Mouse (Mus musculus): ENCODE results near the gene Serbp1. TPM values are rescaled to one million over a fixed set of nuclear protein-coding genes. Genes with fewer than 3 reads are reported as not detected.
"Not testable (repeated sequence)": the region's sequence is repeated elsewhere in the genome, so short reads cannot be mapped to it uniquely, and the experiment has no call there.

Serbp1 gene
- polyA plus RNA-seq, 1 experiment from 2014 or later = 291 TPM

- Histone ChIP-seq H3K4me2 (ENCODE audit: low read length) (no peak overlapping the region), H3K36me3 (ENCODE audit: control insufficient read depth, insufficient read depth) (no peaks in the 10 kb centered on the region), H3K27ac (ENCODE audit: low read length) (no peak overlapping the region), H3K4me3 (replicated peaks; ENCODE audit: low read length) (no peak overlapping the region), H3K9ac (replicated peaks; ENCODE audit: low read depth, low read length) (no peak overlapping the region), H3K27me3 (replicated peaks; ENCODE audit: control insufficient read depth, insufficient read depth, low read length) (no peaks in the 10 kb centered on the region), H3K4me1 (replicated peaks; ENCODE audit: control insufficient read depth, insufficient read depth, low read length) (no peaks in the 10 kb centered on the region), H3K9me3 (ENCODE audit: control insufficient read depth, low read length) (no peaks in the 10 kb centered on the region)
- WGBS = 94% methylated on average over 4 of the region's 4 CpGs
- ATAC-seq = no peak
These were observed 24.4 kb upstream of the Serbp1 start for GRCm38 (mm10) chr6:67213429-67214098.

GRCm38 (mm10) chr6:67217402-67217801 is 20.6 kb upstream of the Serbp1 start:
- no peaks in the 10 kb centered on the region for H3K4me1 ChIP-seq (replicated peaks; ENCODE audit: control insufficient read depth, insufficient read depth, low read length)
- H3K36me3 ChIP-seq (ENCODE audit: control insufficient read depth, insufficient read depth) = no peaks in the 10 kb centered on the region
- no peaks in the 10 kb centered on the region for H3K27me3 ChIP-seq (replicated peaks; ENCODE audit: control insufficient read depth, insufficient read depth, low read length)
- ATAC-seq = no peak
- 95% methylated on average over 4 of the region's 4 CpGs for WGBS
- no peak overlapping the region for H3K27ac ChIP-seq (ENCODE audit: low read length)
- H3K9ac ChIP-seq (replicated peaks; ENCODE audit: low read depth, low read length) = no peak overlapping the region
- no peaks in the 10 kb centered on the region for H3K9me3 ChIP-seq (ENCODE audit: control insufficient read depth, low read length)
- H3K4me2 ChIP-seq (ENCODE audit: low read length) = no peak overlapping the region
- no peak overlapping the region for H3K4me3 ChIP-seq (replicated peaks; ENCODE audit: low read length)

GRCm38 (mm10) chr6:67217846-67218245 is 20.1 kb upstream of the Serbp1 start:
- Histone ChIP-seq H3K4me3 (replicated peaks; ENCODE audit: low read length) (no peak overlapping the region), H3K9me3 (ENCODE audit: control insufficient read depth, low read length) (no peaks in the 10 kb centered on the region), H3K4me2 (ENCODE audit: low read length) (no peak overlapping the region), H3K36me3 (ENCODE audit: control insufficient read depth, insufficient read depth) (no peaks in the 10 kb centered on the region), H3K27me3 (replicated peaks; ENCODE audit: control insufficient read depth, insufficient read depth, low read length) (no peaks in the 10 kb centered on the region), H3K9ac (replicated peaks; ENCODE audit: low read depth, low read length) (no peak overlapping the region), H3K27ac (ENCODE audit: low read length) (no peak overlapping the region), H3K4me1 (replicated peaks; ENCODE audit: control insufficient read depth, insufficient read depth, low read length) (no peaks in the 10 kb centered on the region)
- no peak for ATAC-seq
- 91% methylated on average over 1 of the region's 1 CpGs for WGBS

- Histone ChIP-seq H3K9me3 (ENCODE audit: control insufficient read depth, low read length) (no peaks in the 10 kb centered on the region), H3K27me3 (replicated peaks; ENCODE audit: control insufficient read depth, insufficient read depth, low read length) (no peaks in the 10 kb centered on the region), H3K27ac (ENCODE audit: low read length) (no peak overlapping the region), H3K36me3 (ENCODE audit: control insufficient read depth, insufficient read depth) (no peaks in the 10 kb centered on the region), H3K9ac (replicated peaks; ENCODE audit: low read depth, low read length) (no peak overlapping the region), H3K4me3 (replicated peaks; ENCODE audit: low read length) (no peak overlapping the region), H3K4me2 (ENCODE audit: low read length) (no peak overlapping the region), H3K4me1 (replicated peaks; ENCODE audit: control insufficient read depth, insufficient read depth, low read length) (no peaks in the 10 kb centered on the region)
- no peak for ATAC-seq
These were observed 19.4 kb upstream of the Serbp1 start for GRCm38 (mm10) chr6:67218566-67218965.

- not testable (repeated sequence) for ATAC-seq; H3K27ac ChIP-seq (ENCODE audit: low read length); H3K27me3 ChIP-seq (replicated peaks; ENCODE audit: control insufficient read depth, insufficient read depth, low read length); H3K4me1 ChIP-seq (replicated peaks; ENCODE audit: control insufficient read depth, insufficient read depth, low read length); H3K9me3 ChIP-seq (ENCODE audit: control insufficient read depth, low read length); H3K9ac ChIP-seq (replicated peaks; ENCODE audit: low read depth, low read length); H3K36me3 ChIP-seq (ENCODE audit: control insufficient read depth, insufficient read depth); H3K4me3 ChIP-seq (replicated peaks; ENCODE audit: low read length); H3K4me2 ChIP-seq (ENCODE audit: low read length)
- WGBS = 87% methylated on average over 14 of the region's 14 CpGs
These were observed 18.0 kb upstream of the Serbp1 start for GRCm38 (mm10) chr6:67219931-67220330.

GRCm38 (mm10) chr6:67220731-67221130 is 17.2 kb upstream of the Serbp1 start:
- Histone ChIP-seq H3K9me3 (ENCODE audit: control insufficient read depth, low read length) (no peaks in the 10 kb centered on the region), H3K27ac (ENCODE audit: low read length) (no peak overlapping the region), H3K9ac (replicated peaks; ENCODE audit: low read depth, low read length) (no peak overlapping the region), H3K27me3 (replicated peaks; ENCODE audit: control insufficient read depth, insufficient read depth, low read length) (no peaks in the 10 kb centered on the region), H3K4me3 (replicated peaks; ENCODE audit: low read length) (no peak overlapping the region), H3K4me1 (replicated peaks; ENCODE audit: control insufficient read depth, insufficient read depth, low read length) (no peaks in the 10 kb centered on the region), H3K36me3 (ENCODE audit: control insufficient read depth, insufficient read depth) (no peaks in the 10 kb centered on the region), H3K4me2 (ENCODE audit: low read length) (no peak overlapping the region)
- ATAC-seq = no peak

- Histone ChIP-seq H3K9ac (replicated peaks; ENCODE audit: low read depth, low read length) (no peak overlapping the region), H3K27ac (ENCODE audit: low read length) (no peak overlapping the region), H3K4me2 (ENCODE audit: low read length) (no peak overlapping the region), H3K4me1 (replicated peaks; ENCODE audit: control insufficient read depth, insufficient read depth, low read length) (no peaks in the 10 kb centered on the region), H3K36me3 (ENCODE audit: control insufficient read depth, insufficient read depth) (no peaks in the 10 kb centered on the region), H3K4me3 (replicated peaks; ENCODE audit: low read length) (no peak overlapping the region), H3K9me3 (ENCODE audit: control insufficient read depth, low read length) (no peaks in the 10 kb centered on the region), H3K27me3 (replicated peaks; ENCODE audit: control insufficient read depth, insufficient read depth, low read length) (no peaks in the 10 kb centered on the region)
- 82% methylated on average over 1 of the region's 1 CpGs for WGBS
- no peak for ATAC-seq
These were observed 14.9 kb upstream of the Serbp1 start for GRCm38 (mm10) chr6:67223082-67223481.

GRCm38 (mm10) chr6:67223499-67223898 is 14.5 kb upstream of the Serbp1 start:
- Histone ChIP-seq H3K4me3 (replicated peaks; ENCODE audit: low read length) (no peak overlapping the region), H3K4me1 (replicated peaks; ENCODE audit: control insufficient read depth, insufficient read depth, low read length) (peaks cover 2% of the 10 kb centered on the region; the same call in 1 of the 2 replicates), H3K9me3 (ENCODE audit: control insufficient read depth, low read length) (no peaks in the 10 kb centered on the region), H3K36me3 (ENCODE audit: control insufficient read depth, insufficient read depth) (no peaks in the 10 kb centered on the region), H3K9ac (replicated peaks; ENCODE audit: low read depth, low read length) (no peak overlapping the region), H3K27me3 (replicated peaks; ENCODE audit: control insufficient read depth, insufficient read depth, low read length) (no peaks in the 10 kb centered on the region), H3K27ac (ENCODE audit: low read length) (no peak overlapping the region), H3K4me2 (ENCODE audit: low read length) (no peak overlapping the region)
- WGBS = 80% methylated on average over 1 of the region's 1 CpGs
- ATAC-seq = no peak

GRCm38 (mm10) chr6:67226286-67226685 is 11.7 kb upstream of the Serbp1 start:
- H3K27me3 ChIP-seq (replicated peaks; ENCODE audit: control insufficient read depth, insufficient read depth, low read length) = no peaks in the 10 kb centered on the region; the same call in 1 of the 2 replicates
- no peak for ATAC-seq
- 83% methylated on average over 4 of the region's 4 CpGs for WGBS
- no peak overlapping the region for H3K4me3 ChIP-seq (replicated peaks; ENCODE audit: low read length)
- no peaks in the 10 kb centered on the region for H3K9me3 ChIP-seq (ENCODE audit: control insufficient read depth, low read length)
- no peak overlapping the region for H3K4me2 ChIP-seq (ENCODE audit: low read length)
- H3K4me1 ChIP-seq (replicated peaks; ENCODE audit: control insufficient read depth, insufficient read depth, low read length) = peaks cover 5% of the 10 kb centered on the region; the same call in 1 of the 2 replicates
- no peak overlapping the region for H3K27ac ChIP-seq (ENCODE audit: low read length)
- H3K36me3 ChIP-seq (ENCODE audit: control insufficient read depth, insufficient read depth) = no peaks in the 10 kb centered on the region
- no peak overlapping the region for H3K9ac ChIP-seq (replicated peaks; ENCODE audit: low read depth, low read length)
